Mouse (Mus musculus) G1E (cell line): ENCODE data around the gene Ptcra. TPM values are rescaled to one million over a fixed set of nuclear protein-coding genes. Genes with fewer than 3 reads are reported as not detected.

Source experiments
- ATAC-seq: 2 replicates; pipeline ENCODE4 v1.8.0; 2016; ENCODE audit warnings: mild to moderate bottlenecking; ENCODE audit not compliant: insufficient number of reproducible peaks, poor library complexity, low FRiP score, severe bottlenecking; ENCODE audit errors: extremely low read depth
- DNase-seq: peaks from one replicate; pipeline ENCODE4 v3.0.0; 2012; ENCODE audit warnings: low spot score
- H3K27me3 ChIP-seq: 2 replicates; pipeline ENCODE4 v1.6.1; 2012; ENCODE audit warnings: mild to moderate bottlenecking, low read length, inconsistent platforms; ENCODE audit not compliant: insufficient read depth
- H3K36me3 ChIP-seq: replicated peaks from 2 replicates; pipeline ENCODE3; 2012; ENCODE audit warnings: mild to moderate bottlenecking, inconsistent platforms
- H3K4me1 ChIP-seq: 2 replicates; pipeline ENCODE4 v1.6.1; 2012; ENCODE audit warnings: low read depth, low read length, inconsistent platforms, mixed read lengths; ENCODE audit not compliant: insufficient read depth
- H3K4me3 ChIP-seq: 2 replicates; pipeline ENCODE4 v1.5.1; 2012; ENCODE audit warnings: low read depth, mild to moderate bottlenecking, inconsistent platforms, low read length, moderate library complexity, mixed read lengths
- H3K9me3 ChIP-seq: replicated peaks from 2 replicates; pipeline ENCODE4 v1.6.1; 2012; ENCODE audit warnings: inconsistent platforms
- CTCF ChIP-seq: IDR thresholded peaks from 2 replicates; pipeline ENCODE4 v1.5.1; 2012; ENCODE audit warnings: low read depth, low read length, inconsistent platforms, mixed read lengths
- GATA1 ChIP-seq: IDR thresholded peaks from 2 replicates; pipeline ENCODE4 v1.6.1; 2012; ENCODE audit warnings: borderline replicate concordance, low read length, inconsistent platforms, mixed read lengths
- GATA2 ChIP-seq: IDR thresholded peaks from 2 replicates; pipeline ENCODE4 v1.6.1; 2012; ENCODE audit warnings: low read depth, low read length, inconsistent platforms, borderline replicate concordance
- POLR2AphosphoS5 ChIP-seq: IDR thresholded peaks from 2 replicates; pipeline ENCODE4 v1.6.1; 2012; ENCODE audit warnings: low read depth, low read length, inconsistent platforms; ENCODE audit not compliant: insufficient replicate concordance
- TAL1 ChIP-seq: conservative IDR thresholded peaks from 2 replicates; pipeline ENCODE4 v1.6.1; 2012; ENCODE audit warnings: low read depth, low read length, inconsistent platforms, mixed read lengths
- polyA plus RNA-seq: library from polyadenylated mRNA; stranded (reverse); fragments of >175 nt; gene quantifications from 2 replicates; pipeline ENCODE4 v1.2.3, GENCODE M21; 2012
- total RNA-seq, 2 experiments: library from RNA; stranded (forward) in 1 of 2; stranded (reverse) in 1 of 2; fragments of 200-1000 nt in 1 of 2; fragments of >200 nt in 1 of 2; fragmentation: Nextera tagmentation in 1 of 2; gene quantifications; 2 replicates each; pipeline ENCODE4 v1.2.3; 2014 to 2017

Ptcra gene
- total and polyA plus RNA-seq, 3 experiments, result 0.07 to 0.27 TPM; not detected in 1

DNA sequence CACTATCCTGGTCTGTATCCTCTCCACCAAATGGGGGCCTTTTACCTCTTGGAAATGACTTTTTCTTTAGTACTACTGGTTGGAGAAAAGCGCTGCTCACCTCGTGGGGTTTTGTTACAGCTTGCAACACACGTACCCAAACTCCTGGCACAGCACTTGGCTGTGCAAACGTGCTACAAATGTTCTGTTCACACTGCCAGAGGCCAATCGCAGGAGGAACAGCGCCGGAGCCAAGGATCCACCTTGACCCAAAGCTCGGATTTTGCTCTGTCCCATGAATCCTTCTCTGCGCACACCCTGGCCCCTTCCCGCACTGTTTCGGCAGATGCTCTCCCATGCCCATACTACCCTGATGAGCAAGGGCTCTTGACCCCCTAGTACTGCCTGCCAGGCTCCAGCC, 35.0 kb downstream of the Ptcra start:
- Histone ChIP-seq H3K4me1 (peaks cover 4% of the 10 kb centered on the region), H3K9me3 (no peaks in the 10 kb centered on the region), H3K27me3 (peaks cover 8% of the 10 kb centered on the region; the same call in 1 of the 2 replicates), H3K36me3 (peaks cover 39% of the 10 kb centered on the region), H3K4me3 (no peak overlapping the region)
- DNase-seq (no peak), ATAC-seq (no peak)
- TF ChIP-seq GATA1 (no peak), GATA2 (no peak), CTCF (no peak), POLR2AphosphoS5 (no peak)

DNA sequence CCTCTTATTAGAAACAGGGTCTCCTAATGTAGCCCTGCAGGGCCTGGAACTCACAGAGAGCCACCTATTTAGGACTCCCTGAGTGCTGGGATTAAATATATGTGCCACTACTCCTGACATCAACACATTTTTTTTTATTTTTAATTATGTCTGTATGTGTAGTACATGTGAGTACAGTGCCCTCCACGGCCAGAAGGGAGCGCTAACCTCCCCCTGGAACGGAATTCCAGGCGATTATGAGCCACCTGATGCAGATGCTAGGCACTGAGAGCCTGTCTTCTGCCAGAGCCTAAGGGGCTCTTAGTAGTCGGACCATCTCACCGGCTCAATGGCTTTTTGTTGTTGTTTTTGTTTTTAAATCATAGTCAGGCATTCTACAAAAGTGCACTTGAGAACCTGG, 35.5 kb downstream of the Ptcra start:
- TF ChIP-seq TAL1 (no peak), CTCF (peak; percentile 22; the same call in 1 of the 2 replicates)
- ATAC-seq, result no peak
- Histone ChIP-seq H3K4me1 (peaks cover 3% of the 10 kb centered on the region; the same call in 1 of the 2 replicates), H3K36me3 (peaks cover 43% of the 10 kb centered on the region), H3K27me3 (peaks cover 8% of the 10 kb centered on the region; the same call in 1 of the 2 replicates), H3K4me3 (no peak overlapping the region), H3K9me3 (no peaks in the 10 kb centered on the region)
- DNase-seq, result no peak

DNA sequence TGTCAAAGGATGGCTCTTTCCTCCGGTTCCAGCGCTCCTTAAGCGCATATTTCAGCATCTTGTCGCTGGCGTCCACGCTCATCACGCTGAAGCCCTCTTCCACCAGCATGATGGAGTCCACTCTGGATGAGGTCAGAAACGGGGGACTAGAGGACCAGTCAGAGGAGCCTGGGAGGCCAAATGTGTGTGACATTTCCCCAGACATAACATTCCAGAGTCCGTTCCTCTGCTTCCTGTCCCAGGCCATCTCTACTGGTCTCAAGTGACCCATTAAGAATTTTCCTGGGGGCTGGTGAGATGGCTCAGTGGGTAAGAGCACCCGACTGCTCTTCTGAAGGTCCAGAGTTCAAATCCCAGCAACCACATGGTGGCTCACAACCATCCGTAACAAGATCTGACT, 36.2 kb downstream of the Ptcra start:
- Histone ChIP-seq H3K4me3 (no peak overlapping the region), H3K27me3 (peaks cover 8% of the 10 kb centered on the region; the same call in 1 of the 2 replicates), H3K36me3 (peaks cover 50% of the 10 kb centered on the region), H3K4me1 (peaks cover 3% of the 10 kb centered on the region; the same call in 1 of the 2 replicates), H3K9me3 (no peaks in the 10 kb centered on the region)
- DNase-seq (no peak), ATAC-seq (no peak)
- TF ChIP-seq GATA1 (no peak), TAL1 (no peak), POLR2AphosphoS5 (no peak), GATA2 (no peak), CTCF (no peak)

DNA sequence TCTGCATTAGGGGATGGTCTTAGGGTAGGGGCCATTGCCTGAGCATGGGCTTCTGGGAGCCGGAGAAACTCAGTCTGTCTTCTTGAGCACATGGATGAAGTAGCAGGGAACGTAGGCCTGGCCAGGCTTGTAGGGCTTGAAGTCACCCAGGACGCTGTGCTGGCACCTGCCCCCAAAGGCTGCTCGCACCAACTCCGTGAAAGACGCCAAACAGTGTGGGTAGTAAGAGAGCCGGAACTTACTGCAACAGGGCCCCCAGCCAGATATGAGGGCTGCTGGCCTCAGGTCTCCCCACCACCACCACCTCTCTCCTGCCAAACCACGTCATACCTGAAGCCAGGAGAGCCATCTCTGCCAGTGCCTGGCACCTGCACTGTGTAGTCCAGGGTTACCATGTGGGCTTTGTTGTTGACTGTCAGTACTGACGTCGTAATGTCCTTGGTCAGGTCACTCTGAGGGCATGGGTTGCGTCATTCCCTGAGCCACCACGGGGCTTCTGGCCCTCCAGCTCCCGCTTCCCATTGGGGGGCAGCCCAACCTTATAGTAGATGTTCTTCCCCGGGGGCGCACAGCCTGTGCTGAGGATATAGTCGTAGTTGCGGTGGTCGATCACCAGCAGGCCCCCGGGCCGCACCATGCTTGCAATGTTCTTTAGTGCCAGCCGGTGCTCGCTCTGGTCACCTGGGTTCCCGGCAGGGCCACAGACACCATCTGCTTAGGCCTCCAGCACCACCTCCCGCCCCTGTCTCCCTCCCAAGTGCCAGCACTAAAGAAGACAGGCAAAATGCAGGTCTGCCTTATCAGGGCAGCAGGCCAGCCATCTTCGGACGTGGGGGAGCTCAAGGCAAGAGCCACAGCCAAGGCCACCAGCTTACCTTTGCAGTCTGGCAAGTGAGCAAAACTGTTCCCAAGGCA, 37.5 kb downstream of the Ptcra start:
- ATAC-seq, result no peak

DNA sequence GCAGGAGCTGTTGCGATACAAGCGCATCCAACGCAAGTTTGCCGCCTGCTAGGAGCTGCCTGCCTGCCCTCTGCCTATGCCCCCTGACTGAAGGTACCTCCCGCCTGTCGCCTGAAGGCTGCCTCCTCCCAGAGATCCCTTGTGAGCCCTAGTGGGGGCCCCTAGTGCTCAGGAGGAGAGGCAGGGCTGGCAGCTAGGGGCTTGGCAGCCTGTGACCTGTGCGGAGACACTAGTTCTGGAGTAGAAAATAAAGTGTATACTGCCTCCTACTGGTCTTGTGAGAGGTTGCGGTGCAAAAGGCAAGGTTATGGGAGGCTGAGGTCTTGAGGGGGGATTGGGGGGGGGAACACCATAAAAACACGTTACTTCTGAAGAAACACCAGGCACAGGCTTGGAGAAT, 38.2 kb downstream of the Ptcra start:
- peak; percentile 29 for DNase-seq
- Histone ChIP-seq H3K4me1 (peaks cover 3% of the 10 kb centered on the region; the same call in 1 of the 2 replicates), H3K9me3 (no peaks in the 10 kb centered on the region), H3K36me3 (peaks cover 70% of the 10 kb centered on the region), H3K4me3 (no peak overlapping the region), H3K27me3 (peaks cover 8% of the 10 kb centered on the region; the same call in 1 of the 2 replicates)
- TF ChIP-seq CTCF (peak; percentile 25; the same call in 1 of the 2 replicates), GATA1 (no peak), GATA2 (no peak)
- ATAC-seq, result no peak

More for the DNA sequence above, 37.5 kb downstream of the Ptcra start:
- no peak for TF ChIP-seq GATA2
- H3K9me3 ChIP-seq, result no peaks in the 10 kb centered on the region
- H3K4me1 ChIP-seq, result peaks cover 3% of the 10 kb centered on the region; the same call in 1 of the 2 replicates
- H3K4me3 ChIP-seq, result no peak overlapping the region
- H3K27me3 ChIP-seq, result peaks cover 8% of the 10 kb centered on the region; the same call in 1 of the 2 replicates
- DNase-seq, result no peak
- H3K36me3 ChIP-seq, result peaks cover 63% of the 10 kb centered on the region

DNA sequence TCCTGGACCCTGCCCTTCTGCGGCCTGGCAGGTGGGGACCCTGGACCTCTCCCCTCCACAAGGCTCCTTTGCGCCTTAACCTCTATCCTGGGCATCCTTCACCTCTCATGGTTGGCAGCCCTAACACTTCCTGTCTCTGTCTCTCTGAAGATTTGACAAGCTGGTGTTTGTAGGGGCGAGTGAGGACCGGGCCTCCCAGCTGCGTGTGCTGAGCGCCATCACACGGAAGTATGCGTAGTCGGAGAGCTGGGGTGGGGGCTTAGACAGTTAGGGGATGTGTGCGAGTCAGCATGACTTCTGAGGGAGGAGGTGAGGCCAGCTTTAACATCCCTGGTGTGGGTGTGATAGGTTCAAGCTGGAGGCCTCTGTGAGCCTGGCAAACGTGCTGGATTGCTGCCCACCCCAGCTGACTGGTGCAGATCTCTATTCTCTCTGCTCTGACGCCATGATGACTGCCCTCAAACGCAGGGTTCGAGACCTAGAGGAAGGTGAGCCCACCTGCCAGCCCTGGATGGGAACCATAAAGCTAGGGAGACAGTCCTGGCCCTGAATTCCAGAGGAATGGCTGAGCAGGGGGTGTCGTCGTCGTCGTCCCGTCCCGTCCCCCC, 38.9 kb downstream of the Ptcra start:
- no peak for ATAC-seq
- TF ChIP-seq GATA2 (no peak), GATA1 (no peak), POLR2AphosphoS5 (no peak), CTCF (no peak)
- no peak for DNase-seq
- no peak overlapping the region for H3K4me3 ChIP-seq
- H3K9me3 ChIP-seq, result no peaks in the 10 kb centered on the region
- peaks cover 77% of the 10 kb centered on the region for H3K36me3 ChIP-seq
- H3K4me1 ChIP-seq, result peaks cover 3% of the 10 kb centered on the region; the same call in 1 of the 2 replicates
- H3K27me3 ChIP-seq, result peaks cover 8% of the 10 kb centered on the region; the same call in 1 of the 2 replicates
